Comparison of ENCODE assay signal across 8 mouse cellular contexts in the genomic region with DNA sequence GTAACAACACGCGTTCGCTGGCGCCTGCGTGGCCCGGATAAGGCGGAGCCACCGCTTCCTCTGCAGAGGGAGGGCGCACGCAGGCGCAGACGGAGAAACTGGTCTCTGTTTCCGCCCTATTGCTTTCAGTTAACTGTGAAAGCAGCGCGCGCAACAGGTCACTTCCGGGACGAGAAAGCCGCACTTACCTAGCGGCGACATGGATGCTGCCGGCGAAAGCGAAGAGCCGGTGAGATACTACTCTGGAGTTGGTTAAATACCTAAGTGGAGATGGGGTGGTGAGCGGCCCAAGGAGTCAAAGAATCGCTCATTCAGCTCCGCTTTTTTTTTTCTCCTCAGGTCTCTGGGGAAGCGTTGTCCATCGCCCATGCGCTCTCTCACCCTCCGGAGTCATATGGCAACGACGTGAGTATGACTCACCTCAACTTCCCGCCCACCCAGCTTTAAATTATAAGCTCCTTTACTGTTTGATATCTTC. TPM values are rescaled to one million over a fixed set of nuclear protein-coding genes. Genes with fewer than 3 reads are reported as not detected.
DNase-seq lines count a peak whose midpoint lies in the region; ATAC-seq and TF ChIP-seq lines count a peak whose summit lies in the region.

A gene (plus strand): TSS at position 142 of the 478 bp plus-strand sequence.

- H3K27ac ChIP-seq in embryonic fibroblast, embryonic 13.5 days (ENCODE audit: insufficient read depth, low read length), result peak within 1 kb of the TSS; percentile 62
- H3K27ac ChIP-seq in heart, embryonic 10.5 days, result peak within 1 kb of the TSS; percentile 79
- no peak within 1 kb of the TSS for H3K27ac ChIP-seq in kidney, embryonic 14.5 days (ENCODE audit: low read depth, low read length)
- H3K27ac ChIP-seq in limb, embryonic 14.5 days (replicated peaks; ENCODE audit: low read depth, low read length), result no peak within 1 kb of the TSS
- H3K27ac ChIP-seq in midbrain, embryonic 16.5 days (ENCODE audit: low read length), result peak within 1 kb of the TSS; percentile 67
- H3K27ac ChIP-seq in spleen, adult 2 months (ENCODE audit: insufficient read depth, low read length), result peak within 1 kb of the TSS; percentile 86

- H3K4me3 ChIP-seq in embryonic fibroblast, embryonic 13.5 days (ENCODE audit: insufficient read depth, low read length), result peak within 1 kb of the TSS; percentile 88
- H3K4me3 ChIP-seq in heart, embryonic 10.5 days, result peak within 1 kb of the TSS; percentile 61
- H3K4me3 ChIP-seq in kidney, embryonic 14.5 days (ENCODE audit: low read length), result peak within 1 kb of the TSS; percentile 55
- peak within 1 kb of the TSS; percentile 54 for H3K4me3 ChIP-seq in limb, embryonic 14.5 days (replicated peaks; ENCODE audit: low read length)
- H3K4me3 ChIP-seq in midbrain, embryonic 16.5 days (ENCODE audit: low read depth, low read length), result peak within 1 kb of the TSS; percentile 57
- H3K4me3 ChIP-seq in spleen, adult 2 months (ENCODE audit: extremely low read depth, insufficient read depth, insufficient read length), result peak within 1 kb of the TSS; percentile 81

- peak; percentile 87 to 95 for DNase-seq in B cell, adult 2 months
- DNase-seq in brain, adult 2 months (ENCODE audit: low read depth, low spot score), result peak; percentile 96
- DNase-seq in heart, embryonic 10.5 days (ENCODE audit: low spot score), result peak; percentile 95
- peak; percentile 94 for DNase-seq in limb, embryonic 14.5 days (ENCODE audit: low spot score)
- DNase-seq in spleen, adult 2 months (ENCODE audit: low read depth in 1 of 2, low spot score in 2 of 2), result peak; percentile 82 to 85

- H3K9ac ChIP-seq in kidney, embryonic 14.5 days (ENCODE audit: low read depth, low read length), result peak within 1 kb of the TSS; percentile 65
- peak within 1 kb of the TSS; percentile 55 for H3K9ac ChIP-seq in limb, embryonic 14.5 days (ENCODE audit: low read depth, low read length, severe bottlenecking)
- H3K9ac ChIP-seq in midbrain, embryonic 16.5 days (ENCODE audit: low read depth, low read length), result peak within 1 kb of the TSS; percentile 55

- TF ChIP-seq POLR2A in embryonic fibroblast, embryonic 13.5 days (IDR thresholded peaks at IDR 0.05; ENCODE audit: low read depth, low read length), result peak; percentile 60; the same call in 1 of the 2 replicates
- peak; percentile 31; the same call in 1 of the 2 replicates for TF ChIP-seq POLR2A in limb, embryonic 14.5 days (IDR thresholded peaks at IDR 0.05; ENCODE audit: borderline replicate concordance, extremely low read depth, insufficient read depth, insufficient read length)
- TF ChIP-seq POLR2A in spleen, adult 2 months (IDR thresholded peaks at IDR 0.05; ENCODE audit: low read depth, low read length), result peak; percentile 31

- peaks cover 19% of the 10 kb centered on the region for H3K36me3 ChIP-seq in heart, embryonic 10.5 days
- H3K36me3 ChIP-seq in kidney, embryonic 14.5 days (ENCODE audit: control insufficient read depth, insufficient read depth, low read length), result peaks cover 6% of the 10 kb centered on the region; the same call in 1 of the 2 replicates
- peaks cover 4% of the 10 kb centered on the region; the same call in 1 of the 2 replicates for H3K36me3 ChIP-seq in limb, embryonic 14.5 days (ENCODE audit: control insufficient read depth, insufficient read depth, low read length)
- peaks cover 3% of the 10 kb centered on the region; the same call in 1 of the 2 replicates for H3K36me3 ChIP-seq in midbrain, embryonic 16.5 days (ENCODE audit: control insufficient read depth, insufficient read depth, low read length)
- no peaks in the 10 kb centered on the region; the same call in 1 of the 2 replicates for H3K36me3 ChIP-seq in spleen, adult 2 months (ENCODE audit: control insufficient read depth, insufficient read depth, low read length)

- H3K4me1 ChIP-seq in embryonic fibroblast, embryonic 13.5 days (ENCODE audit: control insufficient read depth, insufficient read depth, low read length), result no peaks in the 10 kb centered on the region
- H3K4me1 ChIP-seq in heart, embryonic 10.5 days, result no peaks in the 10 kb centered on the region
- H3K4me1 ChIP-seq in kidney, embryonic 14.5 days (ENCODE audit: control insufficient read depth, insufficient read depth, low read length), result 0 out of 2 replicates have a peak, but pooled peaks cover 2% of the 10 kb centered on the region
- H3K4me1 ChIP-seq in limb, embryonic 14.5 days (ENCODE audit: control insufficient read depth, insufficient read depth, low read length), result peaks cover 4% of the 10 kb centered on the region; the same call in 1 of the 2 replicates
- H3K4me1 ChIP-seq in midbrain, embryonic 16.5 days (ENCODE audit: control insufficient read depth, insufficient read depth, low read length), result peaks cover 5% of the 10 kb centered on the region
- no peaks in the 10 kb centered on the region for H3K4me1 ChIP-seq in spleen, adult 2 months (ENCODE audit: control insufficient read depth, insufficient read depth, insufficient read length)

- H3K4me2 ChIP-seq in kidney, embryonic 14.5 days (replicated peaks; ENCODE audit: low read depth, low read length), result peak within 1 kb of the TSS; percentile 62
- peak within 1 kb of the TSS; percentile 60 for H3K4me2 ChIP-seq in limb, embryonic 14.5 days (replicated peaks; ENCODE audit: low read depth, low read length, severe bottlenecking)
- peak within 1 kb of the TSS; percentile 70 for H3K4me2 ChIP-seq in midbrain, embryonic 16.5 days (ENCODE audit: low read length)

- no peaks in the 10 kb centered on the region for H3K27me3 ChIP-seq in heart, embryonic 10.5 days (ENCODE audit: insufficient read depth, poor library complexity, severe bottlenecking)
- no peaks in the 10 kb centered on the region for H3K27me3 ChIP-seq in kidney, embryonic 14.5 days (ENCODE audit: control insufficient read depth, insufficient read depth, low read length)
- H3K27me3 ChIP-seq in limb, embryonic 14.5 days (ENCODE audit: control insufficient read depth, insufficient read depth, low read length), result no peaks in the 10 kb centered on the region
- H3K27me3 ChIP-seq in midbrain, embryonic 16.5 days (ENCODE audit: control insufficient read depth, insufficient read depth, low read depth, low read length), result no peaks in the 10 kb centered on the region
- H3K27me3 ChIP-seq in spleen, adult 2 months (ENCODE audit: control insufficient read depth, insufficient read depth, low read length), result no peaks in the 10 kb centered on the region

- ATAC-seq in kidney, embryonic 14.5 days (ENCODE audit: low FRiP score, low TSS enrichment), result peak; percentile 99
- peak; percentile 97 for ATAC-seq in limb, embryonic 14.5 days (ENCODE audit: low FRiP score, low read depth)
- ATAC-seq in midbrain, embryonic 16.5 days, result peak; percentile 99

- no peak for TF ChIP-seq CTCF in embryonic fibroblast, embryonic 13.5 days (IDR thresholded peaks at IDR 0.05; ENCODE audit: borderline replicate concordance, insufficient read depth, low read length)
- TF ChIP-seq CTCF in spleen, adult 2 months (IDR thresholded peaks at IDR 0.05; ENCODE audit: extremely low read depth, insufficient read depth, insufficient read length, insufficient replicate concordance), result no peak

- H3K9me3 ChIP-seq in heart, embryonic 10.5 days, result no peaks in the 10 kb centered on the region
- no peaks in the 10 kb centered on the region for H3K9me3 ChIP-seq in kidney, embryonic 14.5 days (ENCODE audit: control insufficient read depth, low read length)
- H3K9me3 ChIP-seq in limb, embryonic 14.5 days (ENCODE audit: control insufficient read depth, low read length), result no peaks in the 10 kb centered on the region
- no peaks in the 10 kb centered on the region for H3K9me3 ChIP-seq in midbrain, embryonic 16.5 days (replicated peaks; ENCODE audit: control insufficient read depth, low read length, poor library complexity, severe bottlenecking)

- WGBS in heart, embryonic 10.5 days, result 1% methylated on average over 35 of the region's 35 CpGs
- 2% methylated on average over 35 of the region's 35 CpGs for WGBS in kidney, embryonic 14.5 days
- 2% methylated on average over 35 of the region's 35 CpGs for WGBS in limb, embryonic 14.5 days
- WGBS in midbrain, embryonic 16.5 days, result 4% methylated on average over 35 of the region's 35 CpGs
- 3% methylated on average over 35 of the region's 35 CpGs for WGBS in spleen, adult 2 months

RNA-seq across cellular contexts. Expression of the gene that starts here (rescaled TPM):
- polyA plus RNA-seq in embryonic fibroblast, embryonic 13.5 days (2011; ENCODE audit: insufficient read length, low read depth, missing spikeins), result 24.7 and 37.5 TPM in 2 replicates
- 51.2 and 63.3 TPM in 2 replicates for polyA plus RNA-seq in heart, embryonic 10.5 days (2016; fragmentation: Nextera tagmentation; extraction: Ambion mirVana)
- polyA plus RNA-seq in kidney, embryonic 14.5 days (2014; fragmentation: Nextera tagmentation; extraction: Ambion mirVana), result 56.9 and 109 TPM in 2 replicates
- polyA plus RNA-seq in limb, embryonic 14.5 days (2012; rRNA removed), result 24.1 and 25.0 TPM in 2 replicates
- polyA plus RNA-seq in limb, embryonic 14.5 days (2014; fragmentation: Nextera tagmentation; extraction: Ambion mirVana), result 50.7 and 68.4 TPM in 2 replicates
- polyA plus RNA-seq in midbrain, embryonic 16.5 days (2015; fragmentation: Nextera tagmentation; extraction: Ambion mirVana), result 28.9 and 29.4 TPM in 2 replicates
- polyA plus RNA-seq in spleen, adult 2 months (2012; rRNA removed), result 4.8 and 5.0 TPM in 2 replicates

Comparison
In these comparisons a context has a peak if more than half of its experiments do, and no peak if none do; other contexts are left out.
1. H3K27ac ChIP-seq: peak in embryonic fibroblast, embryonic 13.5 days (single experiment), heart, embryonic 10.5 days (single experiment), midbrain, embryonic 16.5 days (single experiment) and spleen, adult 2 months (single experiment); none in kidney, embryonic 14.5 days (single experiment) and limb, embryonic 14.5 days (single experiment).
2. Peak in every context shown above with its lines, with median percentiles within 50 percentile points of each other: DNase-seq, H3K4me3 ChIP-seq, POLR2A ChIP-seq, ATAC-seq, H3K4me2 ChIP-seq and H3K9ac ChIP-seq.